8 mouse cellular contexts compared by ENCODE assay signal in the genomic region with DNA sequence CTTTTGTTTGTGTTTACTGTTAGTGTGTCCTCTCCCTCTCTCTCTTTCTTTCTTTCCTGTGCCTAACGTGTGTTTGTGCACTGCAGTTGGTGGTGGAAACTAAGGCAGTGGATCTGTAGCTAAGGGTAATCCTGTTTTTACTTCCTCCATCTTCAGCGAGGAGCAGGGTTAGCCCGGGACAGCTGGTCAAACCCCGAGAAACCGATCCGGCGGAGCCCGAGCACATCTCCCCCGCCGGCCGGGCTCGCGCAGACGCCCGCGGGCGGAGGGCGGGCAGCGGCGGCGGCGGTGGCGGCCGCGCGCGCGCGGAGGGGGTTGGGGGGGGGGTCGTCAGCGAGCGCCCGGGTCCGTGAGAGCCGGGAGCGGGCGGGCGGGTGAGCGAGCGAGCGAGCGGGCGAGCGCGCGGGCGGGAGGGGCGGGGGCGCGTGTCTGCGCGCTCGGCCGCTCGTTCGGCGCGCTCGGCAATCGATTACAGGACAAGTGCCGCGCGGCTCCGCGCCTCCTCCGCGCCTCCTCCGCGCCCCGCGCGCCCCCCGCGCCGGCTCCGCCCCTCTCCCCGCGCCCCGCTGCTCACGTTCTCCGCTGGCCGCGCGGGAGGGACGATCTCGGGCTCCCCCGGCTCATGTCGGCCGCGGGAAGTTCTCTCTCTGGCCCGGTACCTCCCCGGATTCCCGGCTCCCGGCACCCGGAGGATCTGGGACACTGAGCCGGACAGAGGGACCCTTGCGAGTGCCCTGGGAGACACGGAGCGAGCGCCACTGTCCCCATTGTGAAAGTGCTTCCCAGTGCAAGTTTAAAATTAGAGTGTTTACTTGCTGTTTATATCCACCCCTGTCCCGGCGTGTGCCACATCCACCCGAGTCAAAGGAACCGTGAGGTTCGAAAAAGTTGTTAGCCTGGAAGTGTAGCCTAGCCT. TPM values are rescaled to one million over a fixed set of nuclear protein-coding genes. Genes with fewer than 3 reads are reported as not detected.
DNase-seq lines count a peak whose midpoint lies in the region; ATAC-seq and TF ChIP-seq lines count a peak whose summit lies in the region.

A gene (minus strand): TSS at position 170 of the 916 bp plus-strand sequence.

- no peak for TF ChIP-seq POLR2A in olfactory bulb, adult 2 months (IDR thresholded peaks at IDR 0.05; ENCODE audit: insufficient read depth, low read depth, low read length)

- no peaks in the 10 kb centered on the region for H3K27me3 ChIP-seq in hindbrain, embryonic 10.5 days (ENCODE audit: insufficient read depth, poor library complexity, severe bottlenecking)
- no peaks in the 10 kb centered on the region for H3K27me3 ChIP-seq in lung, embryonic 15.5 days

- WGBS in hindbrain, embryonic 10.5 days: under 1% methylated on average over 81 of the region's 105 CpGs
- WGBS in lung, embryonic 15.5 days: under 1% methylated on average over 49 of the region's 105 CpGs
- WGBS in olfactory bulb, adult 2 months: 0% methylated on average over 95 of the region's 105 CpGs

- peak within 1 kb of the TSS; percentile 63 for H3K9ac ChIP-seq in lung, embryonic 15.5 days

- H3K4me2 ChIP-seq in lung, embryonic 15.5 days: peak within 1 kb of the TSS; percentile 78

- peak; percentile 93 for ATAC-seq in lung, embryonic 15.5 days (ENCODE audit: borderline replicate concordance, extremely low read depth, low FRiP score, low TSS enrichment)

- no peak for TF ChIP-seq CTCF in olfactory bulb, adult 2 months (IDR thresholded peaks at IDR 0.05; ENCODE audit: insufficient read depth, low read depth, low read length)

- peak within 1 kb of the TSS; percentile 95 for H3K27ac ChIP-seq in hindbrain, embryonic 10.5 days
- H3K27ac ChIP-seq in lung, embryonic 15.5 days: peak within 1 kb of the TSS; percentile 84
- H3K27ac ChIP-seq in olfactory bulb, adult 2 months (ENCODE audit: insufficient read depth, low read depth, low read length): peak within 1 kb of the TSS; percentile 73

- H3K36me3 ChIP-seq in hindbrain, embryonic 10.5 days: no peaks in the 10 kb centered on the region
- no peaks in the 10 kb centered on the region for H3K36me3 ChIP-seq in lung, embryonic 15.5 days

- H3K4me1 ChIP-seq in hindbrain, embryonic 10.5 days (replicated peaks): peaks cover 24% of the 10 kb centered on the region
- no peaks in the 10 kb centered on the region for H3K4me1 ChIP-seq in lung, embryonic 15.5 days
- H3K4me1 ChIP-seq in olfactory bulb, adult 2 months (ENCODE audit: control insufficient read depth, insufficient read depth, low read length): peaks cover 2% of the 10 kb centered on the region; the same call in 1 of the 2 replicates

- peak within 1 kb of the TSS; percentile 77 for H3K4me3 ChIP-seq in hindbrain, embryonic 10.5 days
- H3K4me3 ChIP-seq in lung, embryonic 15.5 days: peak within 1 kb of the TSS; percentile 74
- H3K4me3 ChIP-seq in olfactory bulb, adult 2 months (ENCODE audit: insufficient read depth, low read depth, low read length): peak within 1 kb of the TSS; percentile 58

- peak; percentile 70 for DNase-seq in MEL-GATA-1-ER (ENCODE audit: extremely low read depth, low read depth)
- DNase-seq in cerebellum, adult 9-11 months: peak; percentile 77
- peak; percentile 12 to 66 for DNase-seq in frontal cortex, adult 2 months (ENCODE audit: extremely low spot score in 1 of 2, low spot score in 1 of 2)
- peak; percentile 85 for DNase-seq in hindbrain, embryonic 10.5 days (ENCODE audit: low spot score)
- DNase-seq in layer of hippocampus, adult 9-10 months (ENCODE audit: low spot score): peak; percentile 45
- DNase-seq in testis, postnatal 14 days (ENCODE audit: low spot score): peak; percentile 79

- H3K9me3 ChIP-seq in hindbrain, embryonic 10.5 days: no peaks in the 10 kb centered on the region
- H3K9me3 ChIP-seq in lung, embryonic 15.5 days: no peaks in the 10 kb centered on the region

RNA-seq across cellular contexts. Expression of the gene that starts here (rescaled TPM):
- 1.9 and 2.1 TPM in 2 replicates for polyA plus RNA-seq in frontal cortex, adult 2 months (2012; rRNA removed)
- polyA plus RNA-seq in hindbrain, embryonic 10.5 days (2016; fragmentation: Nextera tagmentation; extraction: Ambion mirVana): 6.1 and 6.5 TPM in 2 replicates
- 2.6 and 3.8 TPM in 2 replicates for polyA plus RNA-seq in lung, embryonic 15.5 days (2015; fragmentation: Nextera tagmentation; extraction: Ambion mirVana)
- polyA plus RNA-seq in olfactory bulb, adult 2 months (2012; ENCODE audit: insufficient read depth, insufficient read length, low replicate concordance, missing spikeins): 43.5 TPM in 1 of 2 replicates, not detected in the other

Comparison
In these comparisons a context has a peak if more than half of its experiments do, and no peak if none do; other contexts are left out.
1. Peak in every context shown above with its lines: DNase-seq, ATAC-seq, H3K4me3 ChIP-seq and H3K27ac ChIP-seq.